Mouse (Mus musculus): Measurements from ENCODE around the gene Slc35g3. TPM values are rescaled to one million over a fixed set of nuclear protein-coding genes. Genes with fewer than 3 reads are reported as not detected.

Gene Slc35g3
- total and polyA plus RNA-seq, 3 experiments, result 0.18 to 0.27 TPM; not detected in 1

GRCm38 (mm10) chr11:69766126-69766609 lies 4.4 kb upstream of the Slc35g3 start:
- peaks cover 23% of the 10 kb centered on the region for H3K36me3 ChIP-seq (replicated peaks)
- H3K9me3 ChIP-seq (replicated peaks), result no peaks in the 10 kb centered on the region
- H3K27me3 ChIP-seq (ENCODE audit: insufficient read depth, low read length), result no peaks in the 10 kb centered on the region
- DNase-seq (ENCODE audit: low spot score) (peak; percentile 80), ATAC-seq (ENCODE audit: extremely low read depth, insufficient number of reproducible peaks, low FRiP score, poor library complexity, severe bottlenecking) (peak; percentile 63)
- TF ChIP-seq GATA1 (IDR thresholded peaks at IDR 0.05; ENCODE audit: borderline replicate concordance, low read length), result no peak
- TF ChIP-seq POLR2AphosphoS5 (IDR thresholded peaks at IDR 0.05; ENCODE audit: insufficient replicate concordance, low read depth, low read length), result no peak
- no peak for TF ChIP-seq TAL1 (conservative IDR thresholded peaks at IDR 0.05; ENCODE audit: low read depth, low read length)
- TF ChIP-seq GATA2 (IDR thresholded peaks at IDR 0.05; ENCODE audit: borderline replicate concordance, low read depth, low read length), result no peak
- no peak for TF ChIP-seq CTCF (IDR thresholded peaks at IDR 0.05; ENCODE audit: low read depth, low read length)
- peaks cover 36% of the 10 kb centered on the region for H3K4me1 ChIP-seq (ENCODE audit: insufficient read depth, low read depth, low read length)
- H3K4me3 ChIP-seq (ENCODE audit: low read depth, low read length), result peak overlapping the region; percentile 80

- Histone ChIP-seq H3K36me3 (replicated peaks) (peaks cover 18% of the 10 kb centered on the region), H3K9me3 (replicated peaks) (no peaks in the 10 kb centered on the region), H3K4me1 (ENCODE audit: insufficient read depth, low read depth, low read length) (peaks cover 43% of the 10 kb centered on the region), H3K27me3 (ENCODE audit: insufficient read depth, low read length) (no peaks in the 10 kb centered on the region), H3K4me3 (ENCODE audit: low read depth, low read length) (peak within 1 kb of the TSS; percentile 80)
- DNase-seq (ENCODE audit: low spot score) (peak; percentile 48), ATAC-seq (ENCODE audit: extremely low read depth, insufficient number of reproducible peaks, low FRiP score, poor library complexity, severe bottlenecking) (no peak)
- TF ChIP-seq GATA2 (IDR thresholded peaks at IDR 0.05; ENCODE audit: borderline replicate concordance, low read depth, low read length) (no peak), TAL1 (conservative IDR thresholded peaks at IDR 0.05; ENCODE audit: low read depth, low read length) (no peak)
These were observed 3.7 kb upstream of the Slc35g3 start, which contains the start of gene Zbtb4 for GRCm38 (mm10) chr11:69765221-69766125. Gene Zbtb4 (plus strand): TSS chr11:69765912.

- Histone ChIP-seq H3K4me3 (ENCODE audit: low read depth, low read length) (no peak overlapping the region), H3K4me1 (ENCODE audit: insufficient read depth, low read depth, low read length) (peaks cover 58% of the 10 kb centered on the region), H3K36me3 (replicated peaks) (peaks cover 9% of the 10 kb centered on the region), H3K27me3 (ENCODE audit: insufficient read depth, low read length) (no peaks in the 10 kb centered on the region), H3K9me3 (replicated peaks) (no peaks in the 10 kb centered on the region)
- TF ChIP-seq TAL1 (conservative IDR thresholded peaks at IDR 0.05; ENCODE audit: low read depth, low read length) (no peak), GATA1 (IDR thresholded peaks at IDR 0.05; ENCODE audit: borderline replicate concordance, low read length) (no peak), POLR2AphosphoS5 (IDR thresholded peaks at IDR 0.05; ENCODE audit: insufficient replicate concordance, low read depth, low read length) (no peak), CTCF (IDR thresholded peaks at IDR 0.05; ENCODE audit: low read depth, low read length) (no peak)
- DNase-seq (ENCODE audit: low spot score), result no peak
- no peak for ATAC-seq (ENCODE audit: extremely low read depth, insufficient number of reproducible peaks, low FRiP score, poor library complexity, severe bottlenecking)
These were observed 1.8 kb upstream of the Slc35g3 start for GRCm38 (mm10) chr11:69763551-69763950.

GRCm38 (mm10) chr11:69760901-69761200 lies 917 bp downstream of the Slc35g3 start:
- peaks cover 44% of the 10 kb centered on the region for H3K4me1 ChIP-seq (ENCODE audit: insufficient read depth, low read depth, low read length)
- ATAC-seq (ENCODE audit: extremely low read depth, insufficient number of reproducible peaks, low FRiP score, poor library complexity, severe bottlenecking), result no peak
- peaks cover 4% of the 10 kb centered on the region for H3K36me3 ChIP-seq (replicated peaks)
- TF ChIP-seq POLR2AphosphoS5 (IDR thresholded peaks at IDR 0.05; ENCODE audit: insufficient replicate concordance, low read depth, low read length) (no peak), CTCF (IDR thresholded peaks at IDR 0.05; ENCODE audit: low read depth, low read length) (no peak), GATA2 (IDR thresholded peaks at IDR 0.05; ENCODE audit: borderline replicate concordance, low read depth, low read length) (no peak), TAL1 (conservative IDR thresholded peaks at IDR 0.05; ENCODE audit: low read depth, low read length) (no peak), GATA1 (IDR thresholded peaks at IDR 0.05; ENCODE audit: borderline replicate concordance, low read length) (no peak)
- no peaks in the 10 kb centered on the region for H3K27me3 ChIP-seq (ENCODE audit: insufficient read depth, low read length)
- no peak for DNase-seq (ENCODE audit: low spot score)
- H3K4me3 ChIP-seq (ENCODE audit: low read depth, low read length), result no peak overlapping the region
- no peaks in the 10 kb centered on the region for H3K9me3 ChIP-seq (replicated peaks)

- ATAC-seq (ENCODE audit: extremely low read depth, insufficient number of reproducible peaks, low FRiP score, poor library complexity, severe bottlenecking) (no peak), DNase-seq (ENCODE audit: low spot score) (no peak)
- Histone ChIP-seq H3K9me3 (replicated peaks) (no peaks in the 10 kb centered on the region), H3K4me3 (ENCODE audit: low read depth, low read length) (peak overlapping the region; percentile 73; the same call in 1 of the 2 replicates), H3K27me3 (ENCODE audit: insufficient read depth, low read length) (no peaks in the 10 kb centered on the region), H3K4me1 (ENCODE audit: insufficient read depth, low read depth, low read length) (peaks cover 45% of the 10 kb centered on the region), H3K36me3 (replicated peaks) (peaks cover 8% of the 10 kb centered on the region)
- TF ChIP-seq POLR2AphosphoS5 (IDR thresholded peaks at IDR 0.05; ENCODE audit: insufficient replicate concordance, low read depth, low read length), result no peak
- TF ChIP-seq CTCF (IDR thresholded peaks at IDR 0.05; ENCODE audit: low read depth, low read length), result no peak
- TF ChIP-seq TAL1 (conservative IDR thresholded peaks at IDR 0.05; ENCODE audit: low read depth, low read length), result no peak
- no peak for TF ChIP-seq GATA1 (IDR thresholded peaks at IDR 0.05; ENCODE audit: borderline replicate concordance, low read length)
- TF ChIP-seq GATA2 (IDR thresholded peaks at IDR 0.05; ENCODE audit: borderline replicate concordance, low read depth, low read length), result no peak
These were observed 1.4 kb downstream of the Slc35g3 start for GRCm38 (mm10) chr11:69760160-69760900.

Data from G1E (cell line).